Mouse (Mus musculus) embryonic facial prominence, embryonic 15.5 days (tissue): ENCODE data around the gene Cpeb1. TPM values are rescaled to one million over a fixed set of nuclear protein-coding genes. Genes with fewer than 3 reads are reported as not detected.
A peak's percentile ranks its signal among the peaks of the same experiment; 100 is the strongest.

Experiments used
- ATAC-seq: fragments of 200-750 bp; cut with Nextera tagmentation; 2 replicates; pipeline ENCODE4 v1.8.0; 2017; ENCODE audit warnings: low read depth, moderate TSS enrichment; ENCODE audit not compliant: insufficient number of reproducible peaks, low FRiP score, low TSS enrichment
- H3K27ac ChIP-seq: fragments of 300-500 bp; sonication (generic); replicated peaks from 2 replicates; pipeline ENCODE4 v1.5.1; 2015; ENCODE audit warnings: mild to moderate bottlenecking, inconsistent platforms
- H3K27me3 ChIP-seq: fragments of 300-500 bp; sonication (generic); 2 replicates; pipeline ENCODE4 v1.6.1; 2015; ENCODE audit warnings: inconsistent platforms
- H3K36me3 ChIP-seq: fragments of 300-500 bp; sonication (generic); 2 replicates; pipeline ENCODE4 v1.6.1; 2015; ENCODE audit warnings: mild to moderate bottlenecking, inconsistent platforms
- H3K4me1 ChIP-seq: fragments of 300-500 bp; sonication (generic); 2 replicates; pipeline ENCODE4 v1.6.1; 2015; ENCODE audit warnings: inconsistent platforms
- H3K4me2 ChIP-seq: fragments of 300-500 bp; sonication (generic); replicated peaks from 2 replicates; pipeline ENCODE4 v1.6.1; 2015; ENCODE audit warnings: mild to moderate bottlenecking, inconsistent platforms
- H3K4me3 ChIP-seq: fragments of 300-500 bp; sonication (generic); replicated peaks from 2 replicates; pipeline ENCODE4 v1.5.1; 2015; ENCODE audit warnings: mild to moderate bottlenecking, inconsistent platforms
- H3K9ac ChIP-seq: fragments of 300-500 bp; sonication (generic); 2 replicates; pipeline ENCODE4 v1.6.1; 2015; ENCODE audit warnings: inconsistent platforms
- H3K9me3 ChIP-seq: fragments of 300-500 bp; sonication (generic); replicated peaks from 2 replicates; pipeline ENCODE4 v1.6.1; 2016; ENCODE audit warnings: inconsistent platforms
- WGBS: fragments of 180-500 bp; shearing (Covaris S2); methylation state at CpG from one replicate; pipeline ENCODE4 v1.1.7; 2015; 5-methylcytosine and 5-hydroxymethylcytosine counted together
- polyA plus RNA-seq: library from polyadenylated mRNA; unstranded; fragments of >200 nt; fragmentation: Nextera tagmentation; extraction: Ambion mirVana; gene quantifications from 2 replicates; pipeline ENCODE4 v1.2.1, GENCODE M21; 2015

The Cpeb1 gene
- polyA plus RNA-seq, 1 experiment from 2014 or later: 3.1 TPM

DNA sequence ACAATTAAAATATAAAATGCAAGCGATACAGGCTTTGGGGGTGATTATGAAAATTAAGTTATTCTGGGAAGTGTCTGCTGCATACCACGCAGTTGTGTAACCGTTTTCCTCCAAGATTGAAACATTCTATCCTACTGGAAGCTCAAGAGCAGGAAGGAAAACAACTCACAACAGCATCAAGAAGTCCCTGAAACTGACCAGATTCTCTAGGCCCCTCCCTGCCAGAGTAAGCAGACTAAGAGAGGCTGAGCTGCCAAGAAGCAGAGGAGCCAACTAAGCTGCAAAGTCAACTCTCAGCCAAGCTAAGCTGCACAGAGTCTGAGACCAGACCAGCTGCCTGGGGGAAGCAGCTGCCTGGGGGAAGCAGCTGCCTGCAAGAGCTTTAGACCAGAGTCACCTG, 20.0 kb upstream of the Cpeb1 start:
- no peak overlapping the region for H3K27ac ChIP-seq
- ATAC-seq: no peak
- H3K9me3 ChIP-seq: no peaks in the 10 kb centered on the region
- peaks cover 6% of the 10 kb centered on the region; the same call in 1 of the 2 replicates for H3K4me1 ChIP-seq
- H3K4me2 ChIP-seq: no peak overlapping the region
- H3K36me3 ChIP-seq: no peaks in the 10 kb centered on the region
- no peak overlapping the region for H3K4me3 ChIP-seq
- H3K9ac ChIP-seq: no peak overlapping the region
- WGBS: 68% methylated on average over 3 of the region's 3 CpGs
- H3K27me3 ChIP-seq: peaks cover 22% of the 10 kb centered on the region

- ATAC-seq: no peak
- Histone ChIP-seq H3K27me3 (peaks cover 4% of the 10 kb centered on the region; the same call in 1 of the 2 replicates), H3K27ac (no peak overlapping the region), H3K4me2 (no peak overlapping the region), H3K4me1 (no peaks in the 10 kb centered on the region), H3K4me3 (no peak overlapping the region), H3K36me3 (no peaks in the 10 kb centered on the region), H3K9me3 (no peaks in the 10 kb centered on the region), H3K9ac (no peak overlapping the region)
- WGBS: 70% methylated on average over 9 of the region's 9 CpGs
Observed at GRCm38 (mm10) chr7:81464906-81465450, 9.7 kb upstream of the Cpeb1 start.

GRCm38 (mm10) chr7:81464116-81464515, 8.9 kb upstream of the Cpeb1 start:
- Histone ChIP-seq H3K27ac (no peak overlapping the region), H3K9ac (no peak overlapping the region), H3K4me1 (no peaks in the 10 kb centered on the region), H3K9me3 (no peaks in the 10 kb centered on the region), H3K36me3 (no peaks in the 10 kb centered on the region), H3K4me3 (no peak overlapping the region), H3K27me3 (peaks cover 8% of the 10 kb centered on the region), H3K4me2 (no peak overlapping the region)
- ATAC-seq: no peak
- WGBS: 0% methylated on average over 4 of the region's 4 CpGs

DNA sequence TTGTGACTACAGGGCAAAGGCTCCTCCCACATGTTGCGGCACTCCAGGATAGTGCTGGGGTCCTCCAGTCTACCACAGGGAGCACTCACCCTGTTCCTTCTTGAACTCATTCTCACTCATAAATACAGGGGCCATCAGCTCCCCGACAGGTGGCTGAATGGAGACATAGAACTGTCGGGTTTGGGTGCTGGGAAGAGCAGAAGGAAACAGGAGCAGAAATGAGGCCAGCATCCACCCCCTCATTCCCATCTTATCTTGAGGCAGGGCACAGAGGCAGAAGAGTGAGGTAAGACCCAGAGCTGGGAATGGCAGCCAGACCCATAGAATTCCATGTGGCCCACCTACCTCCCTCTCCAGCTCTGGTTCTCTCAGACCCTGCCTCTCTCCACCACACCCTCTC, 7.5 kb upstream of the Cpeb1 start:
- no peak overlapping the region for H3K4me3 ChIP-seq
- no peak overlapping the region for H3K27ac ChIP-seq

DNA sequence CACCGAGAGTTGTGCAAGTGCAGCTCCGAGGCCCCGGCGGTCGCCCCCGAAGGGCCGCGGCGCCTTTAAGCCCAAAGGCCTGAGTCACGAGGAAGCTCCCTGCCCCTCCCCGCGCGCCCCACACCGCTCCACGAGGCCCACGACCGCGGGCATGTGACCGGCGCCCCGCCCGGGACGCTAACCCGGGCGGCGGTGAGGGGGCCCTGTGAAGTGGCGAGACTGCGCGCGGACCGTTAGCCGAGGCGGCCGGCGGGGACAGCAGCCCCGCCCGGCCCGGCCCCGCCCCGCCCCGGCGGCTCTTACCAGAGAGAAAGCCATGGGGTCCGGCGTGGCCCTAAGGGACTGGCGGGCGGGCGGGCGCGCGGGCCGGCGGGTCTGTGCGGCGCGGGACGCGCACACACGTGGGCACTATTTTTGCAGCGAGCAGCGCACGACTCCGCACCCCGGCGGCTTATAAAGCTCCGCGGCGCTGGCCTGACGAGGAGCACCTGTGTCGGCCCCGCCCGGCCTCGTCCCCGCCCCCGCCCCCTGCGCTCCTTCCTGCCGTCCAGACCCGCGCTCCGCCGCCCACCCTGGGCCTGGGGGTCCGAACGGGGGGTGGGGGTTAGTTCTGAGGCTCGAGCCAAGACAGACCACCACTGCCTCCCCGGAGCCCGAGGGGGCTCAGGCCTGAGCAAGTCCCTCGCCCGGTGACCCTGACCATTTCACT, 780 bp downstream of the Cpeb1 start:
- H3K4me3 ChIP-seq: peak overlapping the region; percentile 48
- peaks cover 26% of the 10 kb centered on the region for H3K4me1 ChIP-seq
- H3K27ac ChIP-seq: no peak overlapping the region
- H3K9me3 ChIP-seq: no peaks in the 10 kb centered on the region
- ATAC-seq: 0 out of 2 replicates have a peak, but pooled peaks have one; percentile 18
- 0 out of 2 replicates have a peak overlapping the region, but pooled peaks have one; percentile 2 for H3K9ac ChIP-seq
- H3K36me3 ChIP-seq: no peaks in the 10 kb centered on the region
- whole genome bisulfite sequencing: 1% methylated on average over 85 of the region's 87 CpGs
- peaks cover 82% of the 10 kb centered on the region for H3K27me3 ChIP-seq
- peak overlapping the region; percentile 93 for H3K4me2 ChIP-seq

More for the DNA sequence above, 7.5 kb upstream of the Cpeb1 start:
- no peaks in the 10 kb centered on the region for H3K4me1 ChIP-seq
- WGBS: 85% methylated on average over 3 of the region's 3 CpGs
- ATAC-seq: no peak
- peaks cover 20% of the 10 kb centered on the region for H3K27me3 ChIP-seq
- H3K9ac ChIP-seq: no peak overlapping the region
- no peaks in the 10 kb centered on the region for H3K9me3 ChIP-seq
- H3K4me2 ChIP-seq: no peak overlapping the region
- no peaks in the 10 kb centered on the region for H3K36me3 ChIP-seq

GRCm38 (mm10) chr7:81453443-81454274, 1.6 kb downstream of the Cpeb1 start:
- Histone ChIP-seq H3K9me3 (no peaks in the 10 kb centered on the region), H3K36me3 (no peaks in the 10 kb centered on the region), H3K4me2 (peak overlapping the region; percentile 93), H3K27me3 (peaks cover 79% of the 10 kb centered on the region), H3K4me3 (peak overlapping the region; percentile 48), H3K27ac (no peak overlapping the region), H3K4me1 (peaks cover 26% of the 10 kb centered on the region), H3K9ac (no peak overlapping the region)
- ATAC-seq: no peak; the same call in 1 of the 2 replicates
- 2% methylated on average over 83 of the region's 84 CpGs for WGBS

DNA sequence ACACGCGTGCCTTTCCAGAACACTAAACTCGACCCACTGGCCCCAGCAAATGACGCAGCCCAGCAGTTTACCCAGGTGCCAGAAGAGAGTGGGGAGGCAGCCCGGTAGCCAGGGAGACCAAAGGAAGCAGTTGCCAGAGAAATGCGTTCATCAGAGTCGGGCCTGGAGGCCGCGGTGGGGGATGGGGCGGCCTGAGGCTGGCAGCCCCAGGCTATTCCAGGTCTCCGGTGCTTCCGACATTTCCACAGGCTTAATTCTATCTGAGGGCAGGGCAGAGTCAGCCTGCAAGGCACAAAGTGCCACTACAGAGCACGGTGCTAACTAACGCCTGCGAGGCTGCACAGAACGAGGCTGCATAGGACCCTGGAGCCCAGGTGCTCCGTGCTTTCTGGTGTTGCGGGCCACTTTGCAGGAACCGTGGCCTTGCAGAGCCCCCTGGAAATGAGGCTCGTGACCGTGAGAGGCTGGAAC, 2.3 kb downstream of the Cpeb1 start:
- Histone ChIP-seq H3K9ac (no peak overlapping the region), H3K27ac (no peak overlapping the region), H3K27me3 (peaks cover 73% of the 10 kb centered on the region), H3K4me2 (peak overlapping the region; percentile 93), H3K9me3 (no peaks in the 10 kb centered on the region), H3K4me3 (peak overlapping the region; percentile 48), H3K4me1 (peaks cover 26% of the 10 kb centered on the region), H3K36me3 (no peaks in the 10 kb centered on the region)
- ATAC-seq: no peak; the same call in 1 of the 2 replicates
- 6% methylated on average over 21 of the region's 21 CpGs for WGBS

GRCm38 (mm10) chr7:81398957-81399356, 56.3 kb downstream of the Cpeb1 start:
- Histone ChIP-seq H3K9ac (no peak overlapping the region), H3K4me3 (no peak overlapping the region), H3K4me2 (no peak overlapping the region), H3K4me1 (no peaks in the 10 kb centered on the region), H3K36me3 (no peaks in the 10 kb centered on the region), H3K27me3 (no peaks in the 10 kb centered on the region), H3K27ac (no peak overlapping the region), H3K9me3 (no peaks in the 10 kb centered on the region)
- WGBS: 51% methylated on average over 2 of the region's 2 CpGs
- ATAC-seq: no peak

DNA sequence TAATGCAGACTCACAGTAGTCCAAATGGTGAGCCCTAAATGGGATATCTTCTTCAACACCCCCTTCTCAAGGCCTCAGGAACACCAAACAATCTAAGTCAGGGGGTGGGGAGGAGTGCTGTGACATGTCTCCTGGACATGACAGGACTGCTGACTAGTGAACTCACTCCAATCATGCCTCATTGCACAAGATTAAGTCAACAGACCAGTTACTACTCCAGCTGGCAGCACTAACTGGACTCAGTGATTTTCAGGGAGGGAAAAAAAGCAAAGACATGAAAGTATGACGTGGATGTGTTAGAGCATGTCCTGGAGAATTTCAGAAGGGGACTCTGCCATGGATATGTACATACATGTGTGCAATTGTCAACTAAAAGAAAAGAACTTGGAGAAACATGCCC, 75.9 kb downstream of the Cpeb1 start:
- Histone ChIP-seq H3K9me3 (no peaks in the 10 kb centered on the region), H3K27me3 (no peaks in the 10 kb centered on the region), H3K4me1 (no peaks in the 10 kb centered on the region), H3K27ac (no peak overlapping the region), H3K4me3 (no peak overlapping the region), H3K9ac (no peak overlapping the region), H3K36me3 (no peaks in the 10 kb centered on the region), H3K4me2 (no peak overlapping the region)
- ATAC-seq: no peak
- 64% methylated on average over 1 of the region's 1 CpGs for WGBS

GRCm38 (mm10) chr7:81372337-81372920, 82.8 kb downstream of the Cpeb1 start:
- peak; percentile 81 for ATAC-seq
- H3K9ac ChIP-seq: no peak overlapping the region
- H3K27ac ChIP-seq: no peak overlapping the region
- H3K9me3 ChIP-seq: no peaks in the 10 kb centered on the region
- no peaks in the 10 kb centered on the region for H3K36me3 ChIP-seq
- no peak overlapping the region for H3K4me3 ChIP-seq
- 4% methylated on average over 13 of the region's 13 CpGs for WGBS
- H3K27me3 ChIP-seq: peaks cover 7% of the 10 kb centered on the region; the same call in 1 of the 2 replicates
- H3K4me1 ChIP-seq: no peaks in the 10 kb centered on the region
- peak overlapping the region; percentile 33 for H3K4me2 ChIP-seq

DNA sequence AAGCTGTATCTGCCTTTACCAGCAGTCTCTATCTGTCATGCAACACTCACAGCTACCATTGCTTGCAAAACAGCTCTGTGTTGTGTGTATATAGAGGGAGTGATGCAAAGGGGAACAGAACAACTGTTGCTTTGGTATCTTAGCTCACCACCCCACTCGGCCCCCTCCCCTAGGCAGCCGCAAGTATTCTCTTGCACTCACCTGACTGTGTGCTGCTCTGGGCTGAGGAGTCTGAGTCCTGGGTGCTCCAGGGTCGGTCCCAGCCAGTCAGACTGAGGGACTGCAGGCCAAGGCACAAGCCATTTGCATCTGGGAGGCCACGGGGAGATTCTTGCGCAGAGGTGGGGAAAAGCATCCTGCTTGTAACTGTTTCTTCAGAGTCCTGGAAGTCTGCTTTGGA, 83.5 kb downstream of the Cpeb1 start:
- 15% methylated on average over 5 of the region's 5 CpGs for WGBS
- H3K9ac ChIP-seq: no peak overlapping the region
- H3K4me1 ChIP-seq: no peaks in the 10 kb centered on the region
- no peak for ATAC-seq
- peaks cover 7% of the 10 kb centered on the region; the same call in 1 of the 2 replicates for H3K27me3 ChIP-seq
- no peak overlapping the region for H3K27ac ChIP-seq
- H3K4me3 ChIP-seq: no peak overlapping the region
- no peaks in the 10 kb centered on the region for H3K9me3 ChIP-seq
- no peaks in the 10 kb centered on the region for H3K36me3 ChIP-seq
- H3K4me2 ChIP-seq: peak overlapping the region; percentile 33; the same call in 1 of the 2 replicates
